Mouse (Mus musculus): ENCODE measurements around the gene Zcchc10. TPM values are rescaled to one million over a fixed set of nuclear protein-coding genes. Genes with fewer than 3 reads are reported as not detected.
"Not testable (repeated sequence)": the region's sequence is repeated elsewhere in the genome, so short reads cannot be mapped to it uniquely, and the experiment has no call there.

Zcchc10 gene
- polyA plus RNA-seq, 1 experiment from 2014 or later: 31.4 TPM

- H3K9ac ChIP-seq (replicated peaks; ENCODE audit: low read length); ATAC-seq (replicated peaks; ENCODE audit: insufficient number of reproducible peaks, low FRiP score, low TSS enrichment, low read depth); H3K27me3 ChIP-seq (ENCODE audit: control insufficient read depth, insufficient read depth, low read length); H3K4me2 ChIP-seq (ENCODE audit: low read depth, low read length); H3K4me3 ChIP-seq (ENCODE audit: low read depth, low read length); H3K27ac ChIP-seq (replicated peaks; ENCODE audit: low read depth, low read length); DNase-seq (ENCODE audit: low spot score); H3K4me1 ChIP-seq (ENCODE audit: control insufficient read depth, insufficient read depth, low read length); H3K9me3 ChIP-seq (replicated peaks; ENCODE audit: control insufficient read depth, low read length); H3K36me3 ChIP-seq (replicated peaks; ENCODE audit: control insufficient read depth, insufficient read depth, low read depth, low read length): not testable (repeated sequence)
- WGBS: 92% methylated on average over 10 of the region's 10 CpGs
Observed at GRCm38 (mm10) chr11:53341019-53341418, 16.5 kb downstream of the Zcchc10 start.

DNA sequence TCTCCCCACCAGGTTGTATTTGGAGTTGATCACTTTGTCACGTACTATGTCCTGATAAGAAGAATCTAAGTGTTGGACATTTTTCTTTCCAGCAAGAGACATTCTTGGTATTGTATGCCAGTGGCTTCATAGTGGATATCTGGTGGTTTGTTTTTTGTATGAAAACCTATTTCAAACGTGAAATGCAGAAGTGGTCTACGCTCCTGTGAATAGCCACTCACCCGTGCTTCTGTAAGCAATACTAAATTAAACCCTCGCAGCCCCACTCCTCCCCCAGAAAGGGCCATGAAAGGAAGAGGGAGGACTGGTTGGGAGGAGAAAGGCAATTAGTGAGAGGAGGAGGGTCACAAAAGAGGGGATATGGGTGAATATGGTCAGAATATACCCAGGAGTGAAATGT, 18.2 kb downstream of the Zcchc10 start:
- no peak overlapping the region for H3K27ac ChIP-seq (replicated peaks; ENCODE audit: low read depth, low read length)
- H3K4me2 ChIP-seq (ENCODE audit: low read depth, low read length): no peak overlapping the region
- no peak overlapping the region for H3K4me3 ChIP-seq (ENCODE audit: low read depth, low read length)
- no peak for ATAC-seq (replicated peaks; ENCODE audit: insufficient number of reproducible peaks, low FRiP score, low TSS enrichment, low read depth)
- H3K36me3 ChIP-seq (replicated peaks; ENCODE audit: control insufficient read depth, insufficient read depth, low read depth, low read length): no peaks in the 10 kb centered on the region
- H3K27me3 ChIP-seq (ENCODE audit: control insufficient read depth, insufficient read depth, low read length): no peaks in the 10 kb centered on the region
- H3K4me1 ChIP-seq (ENCODE audit: control insufficient read depth, insufficient read depth, low read length): no peaks in the 10 kb centered on the region
- no peaks in the 10 kb centered on the region for H3K9me3 ChIP-seq (replicated peaks; ENCODE audit: control insufficient read depth, low read length)
- no peak for DNase-seq (ENCODE audit: low spot score)
- 72% methylated on average over 5 of the region's 5 CpGs for WGBS
- no peak overlapping the region for H3K9ac ChIP-seq (replicated peaks; ENCODE audit: low read length)

GRCm38 (mm10) chr11:53345328-53345727, 20.8 kb downstream of the Zcchc10 start:
- 23% methylated on average over 5 of the region's 5 CpGs for WGBS
- ATAC-seq (replicated peaks; ENCODE audit: insufficient number of reproducible peaks, low FRiP score, low TSS enrichment, low read depth) (no peak), DNase-seq (ENCODE audit: low spot score) (no peak)
- Histone ChIP-seq H3K4me1 (ENCODE audit: control insufficient read depth, insufficient read depth, low read length) (no peaks in the 10 kb centered on the region), H3K9me3 (replicated peaks; ENCODE audit: control insufficient read depth, low read length) (no peaks in the 10 kb centered on the region), H3K27me3 (ENCODE audit: control insufficient read depth, insufficient read depth, low read length) (no peaks in the 10 kb centered on the region), H3K4me2 (ENCODE audit: low read depth, low read length) (no peak overlapping the region), H3K9ac (replicated peaks; ENCODE audit: low read length) (no peak overlapping the region), H3K27ac (replicated peaks; ENCODE audit: low read depth, low read length) (no peak overlapping the region), H3K36me3 (replicated peaks; ENCODE audit: control insufficient read depth, insufficient read depth, low read depth, low read length) (no peaks in the 10 kb centered on the region), H3K4me3 (ENCODE audit: low read depth, low read length) (no peak overlapping the region)

GRCm38 (mm10) chr11:53345738-53346137, 21.3 kb downstream of the Zcchc10 start:
- H3K27me3 ChIP-seq (ENCODE audit: control insufficient read depth, insufficient read depth, low read length): no peaks in the 10 kb centered on the region
- H3K4me3 ChIP-seq (ENCODE audit: low read depth, low read length): no peak overlapping the region
- no peak overlapping the region for H3K27ac ChIP-seq (replicated peaks; ENCODE audit: low read depth, low read length)
- H3K4me2 ChIP-seq (ENCODE audit: low read depth, low read length): no peak overlapping the region
- H3K9me3 ChIP-seq (replicated peaks; ENCODE audit: control insufficient read depth, low read length): no peaks in the 10 kb centered on the region
- 27% methylated on average over 2 of the region's 2 CpGs for WGBS
- DNase-seq (ENCODE audit: low spot score) (no peak), ATAC-seq (replicated peaks; ENCODE audit: insufficient number of reproducible peaks, low FRiP score, low TSS enrichment, low read depth) (no peak)
- no peaks in the 10 kb centered on the region for H3K4me1 ChIP-seq (ENCODE audit: control insufficient read depth, insufficient read depth, low read length)
- H3K36me3 ChIP-seq (replicated peaks; ENCODE audit: control insufficient read depth, insufficient read depth, low read depth, low read length): no peaks in the 10 kb centered on the region
- no peak overlapping the region for H3K9ac ChIP-seq (replicated peaks; ENCODE audit: low read length)

DNA sequence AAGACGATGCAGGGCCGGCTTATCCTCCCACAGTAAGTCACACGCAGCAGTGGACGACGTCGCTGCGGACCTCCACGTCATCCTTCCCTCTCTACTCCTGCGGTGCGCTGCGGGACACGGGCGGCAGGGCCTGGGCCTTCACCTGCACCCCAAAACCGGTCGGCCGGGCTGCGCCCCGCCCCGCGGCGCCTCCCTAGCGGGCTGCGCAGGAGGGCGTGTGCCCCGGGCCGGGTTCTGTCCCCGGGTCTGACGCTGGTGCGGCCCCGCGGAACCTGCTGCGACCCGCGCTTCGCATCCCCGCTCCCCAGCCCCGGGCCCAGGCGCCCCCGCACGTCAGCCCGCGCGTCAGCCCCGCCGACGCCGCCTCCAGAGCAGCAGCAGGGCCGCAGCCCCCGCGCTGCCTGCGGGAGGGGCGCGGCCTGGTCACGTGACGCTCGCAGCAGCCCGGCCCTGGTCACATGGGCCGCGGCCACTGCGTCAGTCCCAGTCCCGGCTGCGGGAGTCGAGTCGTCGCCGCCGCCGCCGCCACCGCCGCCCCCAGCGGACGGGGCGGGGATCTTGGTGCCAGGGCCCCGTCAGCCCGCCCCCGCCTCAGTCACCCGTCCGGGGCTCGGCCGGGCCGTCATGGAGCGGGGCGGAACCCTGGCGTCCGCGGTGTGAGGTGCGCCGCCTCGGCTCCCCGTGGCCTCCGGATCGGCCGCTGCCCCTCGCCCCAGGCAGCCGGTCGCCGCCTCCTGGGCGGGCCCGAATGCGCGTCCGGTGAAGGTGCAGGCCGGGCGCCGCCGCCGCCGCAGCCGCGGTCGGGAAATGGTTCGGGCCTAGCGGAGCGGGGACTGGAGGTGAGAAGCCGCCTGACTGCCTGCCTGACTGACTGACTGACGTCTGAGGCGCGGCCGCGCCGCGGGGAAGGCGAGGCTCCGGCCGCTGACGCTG, 26.1 kb downstream of the Zcchc10 start, which contains the start of gene Aff4:
Aff4 (plus strand) TSS at position 543 of the 933 bp plus-strand sequence.
- Histone ChIP-seq H3K27me3 (ENCODE audit: control insufficient read depth, insufficient read depth, low read length) (no peaks in the 10 kb centered on the region), H3K9me3 (replicated peaks; ENCODE audit: control insufficient read depth, low read length) (no peaks in the 10 kb centered on the region), H3K9ac (replicated peaks; ENCODE audit: low read length) (peak within 1 kb of the TSS; percentile 95), H3K27ac (replicated peaks; ENCODE audit: low read depth, low read length) (peak within 1 kb of the TSS; percentile 85), H3K4me2 (ENCODE audit: low read depth, low read length) (peak within 1 kb of the TSS; percentile 92), H3K4me1 (ENCODE audit: control insufficient read depth, insufficient read depth, low read length) (no peaks in the 10 kb centered on the region), H3K36me3 (replicated peaks; ENCODE audit: control insufficient read depth, insufficient read depth, low read depth, low read length) (no peaks in the 10 kb centered on the region), H3K4me3 (ENCODE audit: low read depth, low read length) (peak within 1 kb of the TSS; percentile 95)
- under 1% methylated on average over 102 of the region's 127 CpGs for WGBS
- DNase-seq (ENCODE audit: low spot score) (peak; percentile 94), ATAC-seq (replicated peaks; ENCODE audit: insufficient number of reproducible peaks, low FRiP score, low TSS enrichment, low read depth) (peak; percentile 89)

DNA sequence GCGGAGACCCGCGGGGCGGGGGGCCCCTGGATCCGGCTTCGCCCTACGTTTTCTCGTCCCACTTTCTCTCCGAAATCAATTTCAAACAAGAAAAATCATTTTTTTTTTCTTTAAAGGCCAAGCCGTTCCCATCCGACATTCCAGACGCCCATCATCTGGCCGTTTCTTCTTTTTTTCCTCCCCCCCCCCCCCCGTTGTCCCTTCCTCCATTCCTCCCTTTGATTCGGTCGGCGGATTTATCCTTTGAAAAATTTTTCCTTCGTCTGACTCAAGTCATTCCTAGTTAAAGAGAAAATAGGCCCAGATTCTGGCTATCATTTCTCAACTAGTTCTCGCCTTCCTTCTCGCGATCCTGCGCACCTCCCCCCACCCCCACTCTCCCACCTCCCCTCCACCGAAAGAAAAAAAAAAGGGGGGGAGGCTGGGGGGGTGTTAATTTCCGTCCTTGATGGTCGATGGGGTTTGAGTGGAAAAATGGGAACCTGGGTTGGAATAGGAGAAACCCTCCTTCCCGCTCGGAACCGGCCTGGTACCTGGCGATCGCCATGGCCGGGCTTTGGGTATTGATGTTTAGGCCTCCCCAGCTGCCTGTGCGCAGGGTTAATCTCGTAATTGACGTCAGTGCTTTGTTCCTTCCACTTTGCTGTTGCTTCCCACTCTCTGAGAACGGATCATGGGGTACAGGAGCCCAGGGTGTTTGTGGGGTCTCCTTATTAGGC, 26.9 kb downstream of the Zcchc10 start:
- peak overlapping the region; percentile 95 for H3K9ac ChIP-seq (replicated peaks; ENCODE audit: low read length)
- no peaks in the 10 kb centered on the region for H3K9me3 ChIP-seq (replicated peaks; ENCODE audit: control insufficient read depth, low read length)
- DNase-seq (ENCODE audit: low spot score): peak; percentile 82
- H3K4me1 ChIP-seq (ENCODE audit: control insufficient read depth, insufficient read depth, low read length): no peaks in the 10 kb centered on the region
- peak overlapping the region; percentile 85 for H3K27ac ChIP-seq (replicated peaks; ENCODE audit: low read depth, low read length)
- no peaks in the 10 kb centered on the region for H3K27me3 ChIP-seq (ENCODE audit: control insufficient read depth, insufficient read depth, low read length)
- no peak; the same call in 1 of the 2 replicates for ATAC-seq (replicated peaks; ENCODE audit: insufficient number of reproducible peaks, low FRiP score, low TSS enrichment, low read depth)
- under 1% methylated on average over 35 of the region's 35 CpGs for WGBS
- H3K4me2 ChIP-seq (ENCODE audit: low read depth, low read length): peak overlapping the region; percentile 92
- no peaks in the 10 kb centered on the region for H3K36me3 ChIP-seq (replicated peaks; ENCODE audit: control insufficient read depth, insufficient read depth, low read depth, low read length)
- H3K4me3 ChIP-seq (ENCODE audit: low read depth, low read length): peak overlapping the region; percentile 95

- no peak for ATAC-seq (replicated peaks; ENCODE audit: insufficient number of reproducible peaks, low FRiP score, low TSS enrichment, low read depth)
- Histone ChIP-seq H3K4me2 (ENCODE audit: low read depth, low read length) (peak overlapping the region; percentile 92), H3K9ac (replicated peaks; ENCODE audit: low read length) (peak overlapping the region; percentile 95), H3K4me3 (ENCODE audit: low read depth, low read length) (peak overlapping the region; percentile 95), H3K36me3 (replicated peaks; ENCODE audit: control insufficient read depth, insufficient read depth, low read depth, low read length) (no peaks in the 10 kb centered on the region), H3K4me1 (ENCODE audit: control insufficient read depth, insufficient read depth, low read length) (no peaks in the 10 kb centered on the region), H3K27me3 (ENCODE audit: control insufficient read depth, insufficient read depth, low read length) (no peaks in the 10 kb centered on the region), H3K27ac (replicated peaks; ENCODE audit: low read depth, low read length) (peak overlapping the region; percentile 85), H3K9me3 (replicated peaks; ENCODE audit: control insufficient read depth, low read length) (no peaks in the 10 kb centered on the region)
- no peak for DNase-seq (ENCODE audit: low spot score)
- 4% methylated on average over 14 of the region's 14 CpGs for WGBS
Observed at GRCm38 (mm10) chr11:53351943-53352590, 27.6 kb downstream of the Zcchc10 start.

Measured in embryonic facial prominence, embryonic 11.5 days (tissue).